Mouse (Mus musculus) left cerebral cortex, postnatal 10 days (tissue): Measurements from ENCODE around the gene Itprid1. TPM values are rescaled to one million over a fixed set of nuclear protein-coding genes. Genes with fewer than 3 reads are reported as not detected.

Experiments
- DNase-seq, 2 experiments: peaks; one replicate each; pipeline ENCODE4 v3.0.0; 2021 to 2022; ENCODE audit warnings: low spot score in 2 of 2, mixed read lengths in 1 of 2; ENCODE audit errors: extremely low spot score in 1 of 2
- intact Hi-C: fragments of 180-260 bp; cut with DNase I; formaldehyde crosslinking; loops from one replicate; pipeline ENCODE4 v1.15.1; 2025
- total RNA-seq, 2 experiments: library from RNA; stranded (reverse); gene quantifications; 2 replicates each; pipeline ENCODE4 v1.2.3; 2021

Gene Itprid1
- total RNA-seq: 1 to 10 TPM; 1.5 to 2.0 TPM

- intact Hi-C loops: no loop called here
- DNase-seq: no peak
These were observed at the start of gene Itprid1 for GRCm38 (mm10) chr6:55836650-55837320. TSS of gene Itprid1 (plus strand) at chr6:55836895.

- DNase-seq: no peak
- intact Hi-C loops: no loop called here
These were observed 47.1 kb upstream of the Itprid1 start for GRCm38 (mm10) chr6:55789557-55789956.

GRCm38 (mm10) chr6:55791852-55792496 lies 44.7 kb upstream of the Itprid1 start:
- intact Hi-C loops: loop anchor here (5.0 kb wide), 1 partner anchor 110 kb away; the partner anchor contains the start of gene Neurod6
- peak in 1 of 2 experiments; percentile 34 for DNase-seq

GRCm38 (mm10) chr6:55792536-55792935 lies 44.2 kb upstream of the Itprid1 start:
- DNase-seq: peak in 1 of 2 experiments; percentile 69
- intact Hi-C loops: loop anchor here (5.0 kb wide), 1 partner anchor 110 kb away; the partner anchor contains the start of gene Neurod6

GRCm38 (mm10) chr6:55802686-55803085 lies 34.0 kb upstream of the Itprid1 start:
- DNase-seq: no peak
- intact Hi-C loops: loop anchor here (5.0 kb wide), 1 partner anchor 265 kb away; no protein-coding TSS in a partner anchor

- DNase-seq: no peak
- intact Hi-C loops: loop anchor here (5.0 kb wide), 1 partner anchor 266 kb away; no protein-coding TSS in a partner anchor
These were observed 33.3 kb upstream of the Itprid1 start for GRCm38 (mm10) chr6:55803357-55803756.

GRCm38 (mm10) chr6:55803991-55804680 lies 32.6 kb upstream of the Itprid1 start:
- intact Hi-C loops: loop anchor here (2.0 to 5.0 kb wide), 2 partner anchors 125 to 267 kb away; no protein-coding TSS in a partner anchor
- peak; percentile 55 to 81 for DNase-seq

- no peak for DNase-seq
- intact Hi-C loops: loop anchor here (2.0 to 5.0 kb wide), 2 partner anchors 126 to 267 kb away; no protein-coding TSS in a partner anchor
These were observed 32.1 kb upstream of the Itprid1 start for GRCm38 (mm10) chr6:55804681-55805000.

- DNase-seq: no peak
- intact Hi-C loops: loop anchor here (2.0 to 5.0 kb wide), 2 partner anchors 127 to 137 kb away; no protein-coding TSS in a partner anchor
These were observed 31.2 kb upstream of the Itprid1 start for GRCm38 (mm10) chr6:55805291-55806137.

- intact Hi-C loops: loop anchor here (5.0 kb wide), 1 partner anchor 136 kb away; no protein-coding TSS in a partner anchor
These were observed 30.2 kb upstream of the Itprid1 start for GRCm38 (mm10) chr6:55806537-55806936.

GRCm38 (mm10) chr6:55808692-55809091 lies 28.0 kb upstream of the Itprid1 start:
- DNase-seq: no peak
- intact Hi-C loops: loop anchor here (5.0 kb wide), 1 partner anchor 134 kb away; no protein-coding TSS in a partner anchor

More at GRCm38 (mm10) chr6:55806537-55806936, 30.2 kb upstream of the Itprid1 start:
- no peak for DNase-seq

- intact Hi-C loops: loop anchor here (5.0 kb wide), 1 partner anchor 289 kb away; no protein-coding TSS in a partner anchor
- DNase-seq: peak; percentile 43 to 77
These were observed 25.5 kb upstream of the Itprid1 start for GRCm38 (mm10) chr6:55811153-55811552.

GRCm38 (mm10) chr6:55812353-55812752 lies 24.3 kb upstream of the Itprid1 start:
- intact Hi-C loops: loop anchor here (5.0 kb wide), 1 partner anchor 290 kb away; no protein-coding TSS in a partner anchor
- no peak for DNase-seq

- intact Hi-C loops: loop anchor here (5.0 kb wide), 1 partner anchor 292 kb away; no protein-coding TSS in a partner anchor
These were observed 22.3 kb upstream of the Itprid1 start for GRCm38 (mm10) chr6:55814184-55814926.

GRCm38 (mm10) chr6:55816911-55817310 lies 19.8 kb upstream of the Itprid1 start:
- intact Hi-C loops: no loop called here
- DNase-seq: no peak

More at GRCm38 (mm10) chr6:55814184-55814926, 22.3 kb upstream of the Itprid1 start:
- no peak for DNase-seq

- DNase-seq: no peak
- intact Hi-C loops: no loop called here
These were observed 7.0 kb upstream of the Itprid1 start for GRCm38 (mm10) chr6:55829722-55830121.

GRCm38 (mm10) chr6:55852589-55852988 lies 15.9 kb downstream of the Itprid1 start:
- DNase-seq: no peak
- intact Hi-C loops: no loop called here
